Mouse (Mus musculus) lung, postnatal 0 days (tissue): ENCODE measurements at regions not wholly inside any gene's neighbourhood (a gene's known extent, or its start where the extent isn't known, plus 50 kb on each side); places are given as distances from the start of the nearest gene placed in this dataset.

Experiments
- CTCF ChIP-seq: IDR thresholded peaks from 2 replicates; pipeline ENCODE4 v1.5.1; 2016; ENCODE audit warnings: antibody characterized with exemption, mild to moderate bottlenecking
- EP300 ChIP-seq: IDR thresholded peaks from 2 replicates; pipeline ENCODE4 v1.6.1; 2016; ENCODE audit warnings: antibody characterized with exemption, mild to moderate bottlenecking, control low read depth

DNA sequence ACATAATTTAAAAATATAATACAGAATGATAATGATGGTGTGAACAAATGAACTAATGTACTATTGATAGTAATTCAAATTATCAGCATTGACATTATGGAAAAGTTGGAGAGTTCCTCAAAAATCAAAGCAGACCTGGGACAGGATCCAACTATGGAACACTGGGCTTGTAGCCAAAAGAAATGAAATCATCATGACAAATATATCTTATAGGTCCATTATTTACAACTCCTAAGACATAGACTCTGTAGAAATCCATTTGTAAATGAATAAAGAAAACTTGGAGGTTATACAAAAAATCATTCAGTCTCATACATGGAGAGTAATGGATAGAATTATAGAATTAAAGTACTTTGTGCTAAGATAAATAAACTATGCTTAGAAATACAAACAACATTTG is 1657.5 kb downstream of the D3Ertd751e start:
- no peak for TF ChIP-seq CTCF
- TF ChIP-seq EP300: no peak
